Mouse (Mus musculus) kidney, adult 9 months (tissue): ENCODE measurements at regions not wholly inside any gene's neighbourhood (a gene's known extent, or its start where the extent isn't known, plus 50 kb on each side); places are given as distances from the start of the nearest gene placed in this dataset.

Experiments
- DNase-seq: peaks from one replicate; pipeline ENCODE4 v3.0.0; 2022

- DNase-seq: no peak
Observed at GRCm38 (mm10) chr9:23535872-23536271, 313.0 kb downstream of the Bmper start.

- DNase-seq: no peak
Observed at GRCm38 (mm10) chr9:23538051-23538450, 315.2 kb downstream of the Bmper start.

- DNase-seq: no peak
Observed at GRCm38 (mm10) chr9:23551692-23552091, 328.8 kb downstream of the Bmper start.

- DNase-seq: peak; percentile 49
Observed at GRCm38 (mm10) chr9:23553766-23554165, 330.9 kb downstream of the Bmper start.

GRCm38 (mm10) chr9:23557601-23558000, 334.7 kb downstream of the Bmper start:
- DNase-seq: no peak

GRCm38 (mm10) chr9:23561924-23562323, 339.0 kb downstream of the Bmper start:
- DNase-seq: no peak

GRCm38 (mm10) chr9:23567081-23567480, 344.2 kb downstream of the Bmper start:
- no peak for DNase-seq

GRCm38 (mm10) chr9:23570150-23570549, 347.3 kb downstream of the Bmper start:
- DNase-seq: no peak

GRCm38 (mm10) chr9:23576314-23576713, 353.4 kb downstream of the Bmper start:
- no peak for DNase-seq

GRCm38 (mm10) chr9:23580155-23580554, 357.3 kb downstream of the Bmper start:
- no peak for DNase-seq

- DNase-seq: peak; percentile 77
Observed at GRCm38 (mm10) chr9:23581039-23581606, 358.2 kb downstream of the Bmper start.

GRCm38 (mm10) chr9:23584561-23584960, 361.7 kb downstream of the Bmper start:
- DNase-seq: no peak

- DNase-seq: no peak
Observed at GRCm38 (mm10) chr9:23589024-23589423, 366.1 kb downstream of the Bmper start.

GRCm38 (mm10) chr9:23591906-23592305, 369.0 kb downstream of the Bmper start:
- no peak for DNase-seq

- DNase-seq: no peak
Observed at GRCm38 (mm10) chr9:23600623-23601022, 377.7 kb downstream of the Bmper start.
